Mouse (Mus musculus) neutrophil, adult 5-6 weeks (primary cell): ENCODE measurements at regions not wholly inside any gene's neighbourhood (a gene's known extent, or its start where the extent isn't known, plus 50 kb on each side); places are given as distances from the start of the nearest gene placed in this dataset.

ENCODE experiments used
- ATAC-seq: fragments of 151-379, 151-347 bp; 2 replicates; pipeline ENCODE4 v1.8.0; 2017; ENCODE audit warnings: mild to moderate bottlenecking, moderate TSS enrichment; ENCODE audit not compliant: insufficient number of reproducible peaks, poor library complexity, low FRiP score, severe bottlenecking; ENCODE audit errors: extremely low read depth

DNA sequence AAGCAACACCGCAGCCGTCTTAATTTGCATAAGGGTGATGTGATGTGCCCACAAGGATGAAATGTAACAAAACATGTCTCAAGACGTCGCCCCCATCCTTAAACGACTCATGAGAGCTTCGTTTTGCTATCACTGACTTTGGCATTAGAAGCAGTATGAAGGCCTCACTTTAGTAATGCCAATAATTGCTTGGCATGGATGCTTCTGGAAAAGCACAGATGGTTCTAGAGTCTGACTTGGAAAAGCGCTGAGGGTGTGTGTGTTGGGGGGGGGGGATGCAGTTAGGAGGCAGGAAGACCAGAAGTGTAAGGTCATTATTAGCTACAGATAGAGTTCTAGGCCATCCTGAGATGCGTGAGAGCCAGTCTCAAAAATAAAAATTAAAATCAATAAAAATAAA lies 308.3 kb upstream of the Jarid2 start:
- no peak for ATAC-seq

DNA sequence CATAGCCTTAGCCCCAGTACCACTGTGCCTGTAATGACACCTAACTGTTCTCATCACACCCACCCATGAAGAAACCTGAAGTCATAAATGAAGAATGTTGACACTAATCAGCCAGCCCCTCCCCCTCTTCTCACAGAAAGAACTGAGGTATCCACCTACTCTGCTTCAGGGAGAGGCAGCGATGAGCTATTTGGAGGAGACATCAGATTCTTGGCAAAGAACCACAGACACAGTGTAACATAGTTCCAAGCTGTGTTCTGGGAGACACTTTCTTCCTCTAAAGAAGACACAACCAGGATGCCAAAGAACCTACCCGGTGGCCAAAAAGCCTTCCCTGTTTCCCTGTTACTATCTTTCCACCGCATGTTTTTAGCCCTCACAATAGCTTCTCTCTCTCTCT lies 307.8 kb upstream of the Jarid2 start:
- no peak for ATAC-seq

DNA sequence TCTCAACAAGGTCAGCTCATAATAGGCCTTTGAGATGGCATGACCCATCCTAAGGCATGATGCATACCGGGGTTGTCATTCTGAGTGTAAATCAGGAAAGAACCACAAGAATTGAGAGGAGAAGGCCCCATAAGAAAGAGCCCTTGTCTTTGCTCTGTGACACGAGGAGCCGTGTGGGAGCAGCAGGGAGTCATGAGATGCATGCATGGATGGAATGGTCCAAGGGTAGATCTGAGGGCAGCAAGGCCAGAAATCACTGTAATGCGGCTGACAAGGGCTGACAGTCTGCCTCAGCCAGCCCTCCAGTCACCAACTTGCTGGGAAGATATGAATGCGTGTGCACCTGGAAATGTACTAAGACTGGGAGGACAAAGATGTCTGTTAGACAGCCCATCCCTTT lies 307.4 kb upstream of the Jarid2 start:
- ATAC-seq = no peak

DNA sequence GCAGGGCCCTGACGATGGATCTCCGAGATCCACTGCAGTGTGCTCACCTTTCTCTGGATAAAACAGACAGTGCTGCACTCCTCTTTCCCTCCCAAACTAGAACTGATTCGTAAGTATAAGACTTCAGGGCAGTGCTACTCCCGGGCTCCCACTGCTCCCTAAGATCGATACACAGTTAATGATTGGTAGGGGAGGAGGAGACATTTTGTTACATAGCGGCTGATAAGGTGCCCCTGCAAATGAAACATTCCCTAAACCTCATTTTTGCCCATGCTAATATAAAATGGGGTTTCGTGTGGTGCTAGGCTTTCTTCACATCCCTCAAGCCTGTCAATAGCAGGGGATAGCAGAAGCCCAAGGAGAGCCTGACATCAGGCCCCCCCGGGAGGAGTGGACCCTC lies 298.8 kb upstream of the Jarid2 start:
- no peak for ATAC-seq

DNA sequence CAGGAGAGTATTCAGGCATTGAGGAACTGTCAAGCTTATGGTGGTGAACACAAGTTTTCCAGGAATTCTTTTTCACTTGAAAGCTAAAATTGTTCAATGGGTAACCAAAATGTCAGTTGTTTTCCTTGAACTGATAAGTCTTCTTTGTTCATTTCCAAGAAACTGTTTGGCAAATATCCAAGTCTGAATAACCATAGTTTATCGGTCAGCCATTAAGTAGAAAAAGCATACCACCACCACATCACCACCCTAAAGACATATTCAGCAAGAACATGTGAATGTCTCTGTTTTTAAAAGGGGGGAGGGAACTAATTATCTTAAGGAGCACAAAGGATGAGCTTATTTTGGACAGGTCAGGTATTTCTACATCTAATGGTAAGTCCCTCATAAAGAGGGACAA lies 291.6 kb upstream of the Jarid2 start:
- no peak for ATAC-seq

DNA sequence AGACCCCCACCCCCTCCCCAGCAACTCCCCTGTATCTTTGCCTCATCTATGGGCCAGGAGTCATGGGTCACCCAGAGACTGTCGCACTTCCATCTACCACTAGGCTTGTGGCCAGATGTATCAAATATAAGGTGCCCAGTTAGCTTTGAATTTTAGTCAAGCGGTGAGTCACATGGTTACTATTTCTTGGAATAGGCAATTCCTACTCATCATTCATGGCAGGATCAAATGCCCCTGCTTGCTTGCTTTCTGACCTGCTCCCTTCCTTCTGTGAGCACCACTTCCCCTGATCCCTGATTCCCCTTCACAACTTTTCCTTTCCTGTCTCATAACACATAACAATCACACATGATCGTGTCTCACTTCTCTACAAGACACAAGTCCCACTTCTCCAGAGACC lies 288.2 kb upstream of the Jarid2 start:
- ATAC-seq = no peak

DNA sequence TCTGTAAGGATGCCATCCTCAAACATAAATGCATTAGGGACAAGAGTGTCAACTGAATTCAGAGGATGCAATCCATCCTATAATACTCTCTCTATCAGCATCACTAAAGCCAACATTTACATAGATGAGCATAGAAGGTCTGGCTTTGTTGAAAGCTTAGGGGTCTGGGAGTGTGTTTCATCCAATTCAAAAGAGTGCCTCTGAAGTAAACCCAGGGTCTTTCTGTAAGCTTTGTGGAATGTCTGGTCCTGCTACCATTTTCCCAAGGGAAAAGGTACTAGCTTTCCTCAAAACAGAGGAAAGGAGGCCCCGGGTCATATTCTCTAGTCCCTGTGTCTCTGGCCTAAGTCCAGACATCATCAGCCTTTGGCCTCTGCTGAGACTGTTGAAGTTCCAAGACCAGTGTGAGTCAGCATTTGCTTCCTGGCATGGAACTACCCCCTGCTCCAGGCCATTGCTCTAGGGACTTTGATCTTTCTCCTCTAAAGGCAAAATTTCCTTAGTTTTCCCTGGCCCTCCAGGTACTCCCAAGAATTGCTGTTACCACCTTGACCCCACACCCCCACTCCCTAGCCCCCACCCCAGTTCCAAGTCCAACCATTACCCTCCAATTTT lies 280.0 kb upstream of the Jarid2 start:
- ATAC-seq = no peak

DNA sequence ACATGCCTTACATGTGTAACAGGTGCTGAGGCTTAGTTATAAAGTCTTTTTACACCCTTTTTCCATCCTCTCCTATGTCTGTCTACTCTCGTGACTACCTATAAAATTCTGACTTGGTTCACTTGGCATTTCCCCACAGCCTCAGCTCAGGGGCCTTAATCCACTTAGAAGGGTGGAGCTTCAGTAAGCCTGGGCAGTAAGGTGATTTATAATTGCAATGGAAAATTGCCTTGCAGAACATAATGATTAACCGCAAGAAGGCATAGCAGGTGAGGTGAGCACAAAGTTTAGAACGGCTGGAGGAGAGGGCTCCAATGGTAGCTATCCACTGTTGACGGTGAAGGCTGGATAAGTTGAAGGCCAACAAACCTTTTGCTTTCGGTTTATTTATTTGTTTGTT lies 278.1 kb upstream of the Jarid2 start:
- no peak for ATAC-seq

DNA sequence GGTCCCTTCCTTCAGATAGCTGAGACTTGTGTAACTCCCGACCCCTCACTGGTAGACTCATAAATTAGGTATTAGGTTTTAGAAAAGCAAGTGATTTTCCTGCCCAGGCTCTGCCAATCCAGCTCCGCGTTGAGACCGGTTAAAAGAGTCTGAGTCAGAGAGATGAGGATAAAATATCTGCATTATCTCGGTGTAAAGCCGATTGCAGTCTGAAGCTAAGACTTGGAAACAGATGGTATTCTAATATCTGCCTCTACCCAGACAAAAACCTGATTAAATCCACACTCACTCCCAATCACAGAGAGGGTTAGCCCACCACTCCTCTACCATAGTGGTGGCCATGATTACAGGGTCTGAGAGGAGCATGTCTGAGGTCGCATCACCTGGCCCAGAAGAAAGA lies 276.1 kb upstream of the Jarid2 start:
- ATAC-seq = no peak

DNA sequence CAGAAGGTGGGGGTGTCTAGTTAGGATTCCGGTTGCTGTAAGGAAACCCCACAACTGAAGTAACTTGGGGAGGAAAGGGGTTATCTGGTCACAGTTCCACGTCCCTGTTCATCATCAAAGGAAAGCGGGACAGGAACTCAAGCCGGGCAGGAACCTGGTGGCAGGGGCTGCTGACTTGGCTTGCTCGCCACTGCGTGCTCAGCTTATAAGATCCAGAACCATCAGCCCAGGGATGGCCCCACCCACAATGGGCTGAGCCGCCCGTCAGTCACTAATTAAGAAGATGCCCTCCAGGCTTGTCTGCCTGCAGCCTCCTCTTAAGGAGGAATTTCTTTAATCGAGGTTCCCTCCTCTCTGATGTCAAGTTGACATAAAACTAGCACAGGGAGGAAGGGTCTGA lies 275.1 kb upstream of the Jarid2 start:
- ATAC-seq = no peak

DNA sequence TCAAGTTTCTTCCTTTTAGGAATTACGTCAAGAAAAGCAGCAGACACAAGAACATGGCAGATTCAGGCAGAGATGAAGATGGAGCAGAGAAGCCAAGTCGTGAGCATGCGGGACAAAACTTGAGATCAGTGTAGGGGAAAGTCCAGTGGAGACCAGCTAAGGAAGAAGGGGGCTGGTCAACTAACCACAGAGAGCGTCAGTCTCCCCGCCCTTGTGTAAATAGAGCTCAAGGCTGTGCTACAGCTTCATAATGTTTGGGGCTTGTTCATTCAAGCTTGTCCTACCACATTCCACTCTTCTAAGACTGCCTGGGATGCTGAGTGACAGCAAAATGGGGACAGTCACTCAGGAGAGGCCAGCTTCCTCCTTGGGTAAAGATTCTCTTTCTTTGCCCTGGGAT lies 274.1 kb upstream of the Jarid2 start:
- no peak for ATAC-seq

DNA sequence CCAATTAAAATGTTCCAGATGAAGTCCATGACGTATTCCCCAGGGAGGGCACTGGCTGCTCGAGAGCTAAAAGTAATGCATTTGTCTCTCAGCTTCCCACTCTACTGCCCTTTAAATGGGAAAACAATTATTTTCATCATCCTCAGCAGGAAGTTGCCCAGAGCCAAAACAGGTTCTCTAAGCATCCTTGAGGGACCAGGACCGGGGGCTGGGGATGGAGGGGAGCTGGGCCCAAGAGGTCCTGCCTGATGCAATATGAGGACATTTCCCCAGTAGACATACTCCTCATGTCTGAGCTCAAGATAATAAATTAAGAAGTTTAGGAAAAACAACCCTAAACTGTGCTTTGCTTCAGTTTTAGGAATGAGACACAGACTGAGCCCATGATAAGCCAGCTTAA lies 270.5 kb upstream of the Jarid2 start:
- no peak for ATAC-seq

DNA sequence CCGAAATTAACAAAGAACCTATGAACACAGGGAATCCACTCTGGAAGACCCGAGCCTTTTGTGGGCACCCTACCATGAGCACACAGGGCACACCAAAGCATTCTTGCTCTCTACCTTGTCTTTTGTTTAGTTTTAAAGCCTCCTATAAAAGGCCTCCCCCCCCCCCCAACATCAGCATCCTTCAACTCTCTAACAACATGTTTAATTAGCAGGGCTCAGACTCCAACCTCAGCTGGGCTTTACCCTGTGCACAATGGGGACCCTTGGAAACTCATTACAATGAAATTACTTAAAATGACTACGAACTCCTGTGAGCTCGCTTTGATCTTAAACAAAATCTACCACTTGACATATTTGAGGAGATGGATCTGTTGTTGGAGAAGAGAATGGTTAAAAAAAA lies 270.1 kb upstream of the Jarid2 start:
- no peak for ATAC-seq

DNA sequence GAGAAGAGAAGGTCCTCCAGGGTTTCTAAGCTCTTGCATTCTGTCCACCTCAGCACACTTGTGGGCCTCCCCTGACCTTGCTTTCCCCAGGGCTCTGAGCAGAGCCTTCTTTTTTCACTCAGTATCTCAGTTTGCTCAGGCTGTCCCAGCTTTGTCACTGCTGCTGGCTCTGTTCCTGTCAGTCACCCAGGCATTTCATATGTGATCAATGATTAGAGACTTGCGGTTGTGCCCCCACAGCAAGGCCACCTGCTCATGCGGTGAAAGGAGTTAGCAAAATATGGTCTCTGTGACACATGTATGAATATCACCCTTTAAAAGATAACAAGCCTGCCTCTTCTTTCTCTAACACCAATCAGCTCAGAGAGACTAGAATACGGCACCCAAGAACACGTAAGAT lies 265.6 kb upstream of the Jarid2 start:
- no peak for ATAC-seq

DNA sequence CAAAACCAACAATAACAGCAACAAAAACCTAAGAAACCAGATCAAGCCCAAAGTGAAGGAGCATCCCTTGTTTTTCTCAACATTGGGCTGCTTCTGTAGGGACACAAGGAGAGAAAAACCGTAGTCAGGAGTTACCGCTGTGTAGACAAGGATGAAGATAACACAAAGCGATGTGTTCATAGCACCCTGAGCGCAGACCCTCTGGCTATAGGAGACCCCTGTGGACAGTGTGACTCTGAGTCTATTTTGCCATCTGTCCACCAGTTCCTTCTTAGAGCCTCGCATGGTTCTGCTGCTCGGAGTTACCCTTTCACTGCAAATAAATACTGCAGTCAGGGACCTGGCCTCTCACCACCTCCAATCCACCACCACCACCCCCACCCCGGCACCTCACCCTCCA lies 263.7 kb upstream of the Jarid2 start:
- ATAC-seq = no peak

DNA sequence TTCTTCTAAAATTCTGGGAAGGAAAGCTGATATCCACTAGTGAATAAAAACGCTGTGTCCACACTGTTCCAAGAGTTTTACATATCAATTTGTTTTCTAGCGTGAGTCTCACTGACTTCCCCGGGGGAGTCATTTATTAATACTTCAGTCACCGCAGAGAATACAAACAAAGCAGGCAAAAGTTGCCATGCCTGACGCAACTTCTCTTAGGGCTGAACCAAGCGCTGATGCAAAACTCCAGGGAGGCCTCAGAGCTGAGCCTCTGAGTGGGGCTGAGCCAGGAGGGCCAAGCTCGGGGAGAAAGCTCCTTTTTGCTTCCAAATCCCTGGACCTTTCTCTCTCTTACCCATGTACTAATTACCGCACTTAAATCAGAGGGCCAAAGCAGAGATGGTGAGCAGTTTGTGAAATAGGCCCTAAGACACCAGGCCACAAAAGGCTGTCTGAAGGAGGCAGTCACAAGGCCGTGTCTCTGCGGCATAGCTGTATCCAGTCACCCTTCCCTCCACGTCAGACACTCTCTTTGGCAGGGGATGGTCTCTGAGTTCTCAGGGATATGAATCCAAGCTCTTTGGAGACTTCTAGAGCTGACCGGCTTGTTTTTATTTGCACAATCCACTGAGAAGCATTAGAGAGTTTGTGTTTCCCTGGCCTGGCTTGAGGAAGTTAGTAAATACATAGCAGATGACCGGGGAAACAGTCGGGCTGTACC lies 260.2 kb upstream of the Jarid2 start:
- ATAC-seq = no peak

DNA sequence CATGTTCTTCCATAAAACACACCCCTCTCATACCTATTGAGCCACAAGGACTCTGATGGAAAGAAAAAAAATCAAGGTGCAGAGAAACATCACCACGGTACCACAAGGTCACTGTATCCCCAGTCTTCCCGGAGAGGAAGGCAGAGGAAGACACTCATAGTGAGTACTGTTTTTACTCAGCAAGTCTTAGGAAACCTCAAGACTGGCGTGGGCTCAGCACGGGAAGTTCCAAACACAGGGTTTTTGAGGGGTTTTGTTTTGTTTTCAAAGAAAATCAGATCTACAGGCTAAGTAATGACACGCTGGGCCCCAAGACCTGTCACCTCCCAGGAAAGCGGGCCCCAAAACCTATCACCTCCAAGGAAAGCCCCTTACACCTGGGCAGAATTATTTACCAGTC lies 259.6 kb upstream of the Jarid2 start:
- no peak for ATAC-seq

DNA sequence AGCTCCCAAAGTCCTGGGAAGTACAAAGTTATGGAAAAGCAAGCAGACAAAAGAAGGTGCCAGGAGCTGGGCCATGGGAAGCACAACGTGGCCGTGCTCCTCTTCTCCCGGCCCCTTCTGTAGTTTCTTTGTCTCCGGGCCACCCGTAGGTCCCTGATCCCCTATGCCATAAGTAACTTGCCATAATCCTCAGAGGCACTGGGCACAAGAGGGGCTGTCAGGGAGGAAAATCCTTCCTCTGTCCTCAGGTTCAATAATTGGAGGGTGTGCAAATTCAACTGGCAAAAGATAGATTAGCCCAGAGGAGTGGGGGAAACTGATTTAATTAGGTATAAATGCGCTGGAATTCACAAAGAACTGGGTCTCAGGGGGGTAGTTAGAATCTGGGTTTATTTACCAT lies 256.1 kb upstream of the Jarid2 start:
- no peak for ATAC-seq

DNA sequence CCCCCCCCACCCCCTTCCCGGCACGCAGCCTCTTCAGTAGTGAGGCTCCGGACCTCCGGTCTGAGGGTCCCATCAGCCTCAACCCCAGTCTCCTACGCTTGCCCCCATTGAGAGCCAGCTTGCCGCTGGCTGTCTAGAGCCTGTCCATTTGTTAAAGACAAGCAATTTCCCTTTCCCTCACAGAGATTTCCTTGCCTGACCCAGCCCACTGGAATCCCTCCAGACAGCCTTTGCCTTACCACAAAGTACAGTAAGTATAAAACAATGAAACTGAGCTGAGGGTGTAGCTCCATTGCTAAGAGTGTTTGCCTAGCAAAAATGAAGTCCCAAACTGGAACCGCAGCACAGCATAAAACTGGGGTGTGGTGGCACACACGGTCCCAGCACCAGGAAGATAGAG lies 252.4 kb upstream of the Jarid2 start:
- no peak for ATAC-seq

DNA sequence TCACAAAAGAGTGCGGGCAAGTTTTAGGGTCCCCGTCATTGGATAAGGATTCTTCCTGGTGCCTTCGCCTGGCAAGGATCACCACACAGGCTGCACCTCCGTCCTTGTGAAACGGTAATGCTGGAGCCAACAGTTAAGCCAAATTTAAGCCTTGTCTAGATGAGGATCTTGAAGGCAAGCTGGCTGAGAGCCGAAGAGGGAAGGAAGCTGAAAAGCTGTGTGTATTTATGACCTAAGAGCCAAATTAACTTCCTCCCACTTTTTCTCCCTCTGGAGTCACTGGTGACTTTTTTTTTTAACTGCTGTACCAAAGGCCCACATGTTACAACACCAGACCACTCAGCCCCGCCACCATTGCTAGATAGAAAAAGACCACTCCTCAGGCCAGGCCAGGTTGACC lies 249.1 kb upstream of the Jarid2 start:
- ATAC-seq = no peak

DNA sequence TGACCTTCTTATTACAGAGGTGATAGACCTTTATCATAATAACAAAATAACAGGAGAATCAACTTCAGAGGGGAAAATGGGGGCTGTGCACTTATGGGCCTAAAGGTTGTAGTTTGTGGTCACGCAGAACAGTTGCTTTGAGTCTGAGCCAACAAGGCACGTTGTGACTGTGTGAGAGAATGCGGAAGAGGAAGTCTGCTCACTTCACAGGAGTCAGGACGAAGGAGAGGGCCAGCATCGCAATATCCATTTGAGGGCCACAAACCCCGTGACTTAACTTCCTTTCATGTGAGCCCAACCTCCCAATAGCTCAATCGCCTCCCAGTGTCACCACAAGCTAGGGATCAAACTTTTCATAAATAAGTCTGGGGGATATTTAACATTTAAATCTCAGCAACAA lies 246.6 kb upstream of the Jarid2 start:
- peak; percentile 91 for ATAC-seq
